Mouse (Mus musculus) cerebellum, adult 2 months (tissue): ENCODE data around the gene Rnf144a.

ENCODE experiments used
- CTCF ChIP-seq: fragments of 200-500 bp; IDR thresholded peaks from 2 replicates; pipeline ENCODE4 v1.5.1; 2011; ENCODE audit warnings: low read depth, mild to moderate bottlenecking, control low read depth, low read length, moderate library complexity, borderline replicate concordance; ENCODE audit not compliant: insufficient read depth
- POLR2A ChIP-seq: fragments of 200-500 bp; IDR thresholded peaks from 2 replicates; pipeline ENCODE4 v1.6.1; 2011; ENCODE audit warnings: low read length, control low read depth, borderline replicate concordance; ENCODE audit not compliant: insufficient read depth

- TF ChIP-seq CTCF (no peak), POLR2A (no peak)
Measured at GRCm38 (mm10) chr12:26418322-26418721, 3.3 kb upstream of the Rnf144a start.
